In genomic region chr3:54669559-54669958, GRCm38 (mm10) we compare ENCODE assay signal across 18 mouse cellular contexts. TPM values are rescaled to one million over a fixed set of nuclear protein-coding genes. Genes with fewer than 3 reads are reported as not detected.
DNase-seq lines count a peak whose midpoint lies in the region; ATAC-seq and TF ChIP-seq lines count a peak whose summit lies in the region.
"Had no signal": no experiment of that assay in that cellular context is flagged by ENCODE, and none has a peak within 500 bp of the region (broad histone marks: within the 10 kb centered on the region; RNA-seq: fewer than 3 reads in every experiment).

No protein-coding gene starts in this region.

- H3K27me3 ChIP-seq in heart, adult 2 months (ENCODE audit: control insufficient read depth, insufficient read depth, low read length): no peaks in the 10 kb centered on the region
- no peaks in the 10 kb centered on the region for H3K27me3 ChIP-seq in spleen, adult 2 months (ENCODE audit: control insufficient read depth, insufficient read depth, low read length)
- no peaks in the 10 kb centered on the region for H3K27me3 ChIP-seq in liver, embryonic 14.5 days (ENCODE audit: control insufficient read depth, insufficient read depth, low read length)
- H3K27me3 ChIP-seq: hindbrain, embryonic 13.5 days; kidney, embryonic 15.5 days; midbrain, embryonic 15.5 days; stomach, embryonic 15.5 days had no signal

- H3K9me3 ChIP-seq in liver, embryonic 14.5 days (ENCODE audit: control insufficient read depth, low read length): no peaks in the 10 kb centered on the region
- H3K9me3 ChIP-seq: hindbrain, embryonic 13.5 days; kidney, embryonic 15.5 days; limb, embryonic 10.5 days; midbrain, embryonic 15.5 days; stomach, embryonic 15.5 days had no signal

- H3K27ac ChIP-seq in heart, adult 2 months: no peak overlapping the region
- H3K27ac ChIP-seq in spleen, adult 2 months (ENCODE audit: insufficient read depth, low read length): no peak overlapping the region
- H3K27ac ChIP-seq in liver, embryonic 14.5 days: no peak overlapping the region
- H3K27ac ChIP-seq: hindbrain, embryonic 13.5 days; kidney, embryonic 15.5 days; limb, embryonic 10.5 days; midbrain, embryonic 15.5 days; stomach, embryonic 15.5 days had no signal

- DNase-seq in heart, adult 2 months: no peak
- no peak for DNase-seq in heart, postnatal 14 days
- no peak for DNase-seq in spleen, adult 2 months (ENCODE audit: low read depth in 1 of 2, low spot score in 2 of 2)
- DNase-seq in spleen, postnatal 14 days (ENCODE audit: low spot score in 2 of 2): no peak
- no peak for DNase-seq in liver, embryonic 14.5 days (ENCODE audit: low read depth in 3 of 3, low spot score in 3 of 3)
- no peak for DNase-seq in gastrocnemius, postnatal 10 days
- no peak for DNase-seq in embryo, embryonic 11 days
- DNase-seq in layer of hippocampus, adult 9-11 months: no peak
- DNase-seq: adrenal gland, adult 8-10 months; cerebellum, adult 9-11 months; layer of hippocampus, postnatal 36 days; right cerebral cortex, postnatal 25 days had no signal

- WGBS in heart, adult 2 months: 84% methylated on average over 6 of the region's 6 CpGs
- WGBS in spleen, adult 2 months: 80% methylated on average over 6 of the region's 6 CpGs
- WGBS in liver, embryonic 14.5 days (ENCODE audit: insufficient replicate concordance): 47% methylated on average over 6 of the region's 6 CpGs

- no peak for TF ChIP-seq EP300 in heart, adult 2 months (IDR thresholded peaks at IDR 0.05; ENCODE audit: insufficient read depth, low read depth, low read length)
- TF ChIP-seq EP300 in liver, embryonic 14.5 days (IDR thresholded peaks at IDR 0.05; ENCODE audit: low read depth): no peak

- TF ChIP-seq CTCF in heart, adult 2 months (IDR thresholded peaks at IDR 0.05): 0 out of 2 replicates have a peak, but pooled peaks have one; percentile 10
- TF ChIP-seq CTCF in spleen, adult 2 months (IDR thresholded peaks at IDR 0.05; ENCODE audit: extremely low read depth, insufficient read depth, insufficient read length, insufficient replicate concordance): peak; percentile 9; the same call in 1 of the 2 replicates
- 0 out of 2 replicates have a peak, but pooled peaks have one; percentile 33 for TF ChIP-seq CTCF in liver, embryonic 14.5 days (IDR thresholded peaks at IDR 0.05; ENCODE audit: low read depth)

- no peak for ATAC-seq in liver, embryonic 14.5 days (ENCODE audit: insufficient read depth)
- ATAC-seq: midbrain, embryonic 15.5 days had no signal

- no peaks in the 10 kb centered on the region for H3K36me3 ChIP-seq in heart, adult 2 months (ENCODE audit: control insufficient read depth, insufficient read depth, low read length)
- no peaks in the 10 kb centered on the region for H3K36me3 ChIP-seq in spleen, adult 2 months (ENCODE audit: control insufficient read depth, insufficient read depth, low read length)
- H3K36me3 ChIP-seq in liver, embryonic 14.5 days (replicated peaks; ENCODE audit: control insufficient read depth, insufficient read depth, low read depth): no peaks in the 10 kb centered on the region
- H3K36me3 ChIP-seq: hindbrain, embryonic 13.5 days; kidney, embryonic 15.5 days; limb, embryonic 10.5 days; midbrain, embryonic 15.5 days; stomach, embryonic 15.5 days had no signal

- H3K9ac ChIP-seq in heart, adult 2 months (ENCODE audit: low read depth, low read length): no peak overlapping the region
- H3K9ac ChIP-seq in liver, embryonic 14.5 days (replicated peaks): no peak overlapping the region
- H3K9ac ChIP-seq: hindbrain, embryonic 13.5 days; kidney, embryonic 15.5 days; midbrain, embryonic 15.5 days; stomach, embryonic 15.5 days had no signal

- H3K4me2 ChIP-seq in liver, embryonic 14.5 days (ENCODE audit: low read depth): no peak overlapping the region
- H3K4me2 ChIP-seq: heart, embryonic 11.5 days; hindbrain, embryonic 13.5 days; kidney, embryonic 15.5 days; midbrain, embryonic 15.5 days; stomach, embryonic 15.5 days had no signal

- no peak for TF ChIP-seq POLR2A in heart, adult 2 months (IDR thresholded peaks at IDR 0.05; ENCODE audit: insufficient read depth, low read depth, low read length)
- no peak for TF ChIP-seq POLR2A in spleen, adult 2 months (IDR thresholded peaks at IDR 0.05; ENCODE audit: low read depth, low read length)

- no peak overlapping the region for H3K4me3 ChIP-seq in heart, adult 2 months
- no peak overlapping the region for H3K4me3 ChIP-seq in spleen, adult 2 months (ENCODE audit: extremely low read depth, insufficient read depth, insufficient read length)
- no peak overlapping the region for H3K4me3 ChIP-seq in liver, embryonic 14.5 days (ENCODE audit: insufficient read depth in 1 of 2, low read depth in 2 of 2, low read length in 2 of 2)
- H3K4me3 ChIP-seq: hindbrain, embryonic 13.5 days; kidney, embryonic 15.5 days; limb, embryonic 10.5 days; midbrain, embryonic 15.5 days; stomach, embryonic 15.5 days had no signal

- H3K4me1 ChIP-seq in heart, adult 2 months (ENCODE audit: control insufficient read depth, insufficient read depth, low read length): no peaks in the 10 kb centered on the region; the same call in 1 of the 2 replicates
- H3K4me1 ChIP-seq in spleen, adult 2 months (ENCODE audit: control insufficient read depth, insufficient read depth, insufficient read length): no peaks in the 10 kb centered on the region
- H3K4me1 ChIP-seq in liver, embryonic 14.5 days (replicated peaks; ENCODE audit: control insufficient read depth in 2 of 2, insufficient read depth in 2 of 2, low read length in 1 of 2): no peaks in the 10 kb centered on the region
- H3K4me1 ChIP-seq: hindbrain, embryonic 13.5 days; kidney, embryonic 15.5 days; limb, embryonic 10.5 days; midbrain, embryonic 15.5 days had no signal

- H3K79me2 ChIP-seq in heart, adult 2 months (replicated peaks; ENCODE audit: control insufficient read depth, insufficient read depth, low read length): no peaks in the 10 kb centered on the region

- intact Hi-C loops in heart, adult 2 months (cut with DNase I): no loop called here
- intact Hi-C loops in heart, postnatal 14 days (cut with DNase I): no loop called here

RNA-seq across cellular contexts. Expression of gene Supt20, which starts 23.0 kb away (rescaled TPM):
- 10 to 100 TPM; 18.0 to 19.8 TPM for total RNA-seq in heart, adult 2 months (2021)
- 22.7 and 26.4 TPM in 2 replicates for polyA plus RNA-seq in heart, adult 2 months (2012; rRNA removed)
- total RNA-seq in heart, postnatal 14 days (2021): 10 to 100 TPM; 28.3 to 29.9 TPM
- polyA plus RNA-seq in spleen, adult 2 months (2012; rRNA removed): 51.3 and 55.7 TPM in 2 replicates
- polyA plus RNA-seq in liver, embryonic 14.5 days (2012; rRNA removed): 22.3 and 23.5 TPM in 2 replicates
- 23.9 and 24.6 TPM in 2 replicates for polyA plus RNA-seq in liver, embryonic 14.5 days (2014; fragmentation: Nextera tagmentation; extraction: Ambion mirVana)
- 10 to 100 TPM; 25.7 to 26.3 TPM for total RNA-seq in gastrocnemius, postnatal 10 days (2021)

RNA-seq across cellular contexts. Expression of gene Gm21958, which starts 44.6 kb away (rescaled TPM):
- not detected for total RNA-seq in heart, adult 2 months (2021)
- not detected in 2 replicates for polyA plus RNA-seq in heart, adult 2 months (2012; rRNA removed)
- not detected for total RNA-seq in heart, postnatal 14 days (2021)
- polyA plus RNA-seq in spleen, adult 2 months (2012; rRNA removed): not detected in 2 replicates
- not detected in 2 replicates for polyA plus RNA-seq in liver, embryonic 14.5 days (2012; rRNA removed)
- polyA plus RNA-seq in liver, embryonic 14.5 days (2014; fragmentation: Nextera tagmentation; extraction: Ambion mirVana): not detected in 2 replicates
- not detected for total RNA-seq in gastrocnemius, postnatal 10 days (2021)
- total RNA-seq: adrenal gland, adult 8-10 months; layer of hippocampus, postnatal 36 days had no signal
- polyA plus RNA-seq: midbrain, embryonic 15.5 days; stomach, embryonic 15.5 days had no signal
